Mouse (Mus musculus): ENCODE data around the gene Pck1. TPM values are rescaled to one million over a fixed set of nuclear protein-coding genes. Genes with fewer than 3 reads are reported as not detected.
"Not testable (repeated sequence)": the region's sequence is repeated elsewhere in the genome, so short reads cannot be mapped to it uniquely, and the experiment has no call there.

Gene Pck1
- polyA plus RNA-seq, 1 experiment from 2014 or later = 0.23 TPM

DNA sequence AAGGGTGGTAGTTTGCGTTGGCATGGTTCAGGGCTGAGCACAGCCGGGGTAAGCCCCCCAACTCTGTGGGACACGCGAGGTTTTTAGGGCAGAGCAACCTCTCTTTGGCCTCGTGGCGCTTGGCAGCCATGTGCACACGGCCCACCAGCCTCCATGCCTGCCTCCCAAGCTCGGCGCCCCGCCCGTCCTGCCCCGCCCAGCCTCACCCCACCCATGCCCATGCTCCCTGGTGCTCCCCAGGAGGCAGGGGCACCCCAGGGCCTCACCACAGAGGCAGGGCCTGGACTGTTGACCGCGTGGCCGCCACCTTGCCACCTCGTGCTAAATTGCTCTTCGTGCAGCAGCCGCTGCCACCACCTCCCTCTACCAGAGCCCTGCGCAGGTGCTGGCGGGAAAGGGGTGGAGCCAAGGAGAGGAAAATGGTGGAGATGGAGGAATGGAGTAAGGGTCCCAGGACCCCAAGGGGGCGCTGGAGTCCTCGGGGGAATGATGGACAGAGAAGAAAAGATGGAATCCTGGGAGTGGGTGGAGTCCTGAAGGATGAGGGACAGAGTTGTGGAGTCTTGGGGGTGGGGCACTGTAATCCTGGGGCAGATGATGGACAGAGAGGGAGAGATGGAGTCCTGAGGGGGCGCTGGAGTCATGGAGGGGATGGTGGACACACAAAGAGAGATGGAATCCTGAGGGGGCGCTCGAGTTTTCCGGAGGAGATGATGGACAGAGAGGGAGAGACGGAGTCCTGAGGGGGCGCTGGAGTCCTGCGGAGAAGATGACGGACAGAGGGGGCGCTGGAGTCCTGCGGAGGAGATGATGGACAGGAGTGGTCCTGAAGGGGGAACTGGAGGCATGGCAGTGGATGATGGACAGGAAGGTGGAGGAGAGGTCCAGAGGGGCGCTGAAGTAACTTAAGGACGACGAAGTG is 33.6 kb upstream of the Pck1 start, which contains the start of gene Ctcfl:
Gene Ctcfl, minus strand, starts transcription at position 503 of the 922 bp plus-strand sequence.
- no peak for ATAC-seq (ENCODE audit: insufficient number of reproducible peaks, insufficient read depth, low FRiP score, low read depth)
- Histone ChIP-seq H3K4me2 (replicated peaks; ENCODE audit: low read depth, low read length) (no peak within 1 kb of the TSS), H3K36me3 (ENCODE audit: control insufficient read depth, insufficient read depth, low read length) (no peaks in the 10 kb centered on the region), H3K4me3 (ENCODE audit: low read depth, low read length) (no peak within 1 kb of the TSS), H3K9ac (replicated peaks; ENCODE audit: low read depth, low read length) (no peak within 1 kb of the TSS), H3K9me3 (ENCODE audit: control insufficient read depth, low read depth, low read length) (no peaks in the 10 kb centered on the region), H3K27me3 (ENCODE audit: control insufficient read depth, insufficient read depth, low read length) (no peaks in the 10 kb centered on the region), H3K27ac (ENCODE audit: low read length) (no peak within 1 kb of the TSS), H3K4me1 (ENCODE audit: control insufficient read depth, insufficient read depth, low read length) (no peaks in the 10 kb centered on the region)
- WGBS = 88% methylated on average over 35 of the region's 35 CpGs

DNA sequence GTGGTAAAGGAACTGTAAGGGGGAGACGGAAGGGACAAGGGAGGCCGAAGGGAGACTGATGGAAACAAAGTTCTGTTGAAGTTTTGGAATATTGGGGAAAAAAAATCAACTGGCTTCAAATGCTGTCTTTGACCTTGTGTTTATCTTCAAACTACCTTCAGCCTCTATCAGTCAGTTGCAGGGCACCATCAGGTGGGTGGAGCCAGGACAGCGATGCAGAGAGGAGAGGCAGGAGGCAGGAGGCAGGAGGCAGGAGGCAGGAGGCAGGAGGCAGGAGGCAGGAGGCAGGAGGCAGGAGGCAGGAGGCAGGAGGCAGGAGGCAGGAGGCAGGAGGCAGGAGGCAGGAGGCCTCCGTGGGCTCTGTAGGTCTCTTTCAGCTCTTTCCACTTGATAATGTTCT is 32.7 kb upstream of the Pck1 start:
- H3K27ac ChIP-seq (ENCODE audit: low read length); H3K4me2 ChIP-seq (replicated peaks; ENCODE audit: low read depth, low read length); H3K4me1 ChIP-seq (ENCODE audit: control insufficient read depth, insufficient read depth, low read length); H3K4me3 ChIP-seq (ENCODE audit: low read depth, low read length); H3K9me3 ChIP-seq (ENCODE audit: control insufficient read depth, low read depth, low read length); H3K9ac ChIP-seq (replicated peaks; ENCODE audit: low read depth, low read length); H3K27me3 ChIP-seq (ENCODE audit: control insufficient read depth, insufficient read depth, low read length); H3K36me3 ChIP-seq (ENCODE audit: control insufficient read depth, insufficient read depth, low read length); ATAC-seq (ENCODE audit: insufficient number of reproducible peaks, insufficient read depth, low FRiP score, low read depth): not testable (repeated sequence)
- WGBS = 60% methylated on average over 4 of the region's 4 CpGs

- no peak overlapping the region for H3K4me3 ChIP-seq (ENCODE audit: low read depth, low read length)
- no peaks in the 10 kb centered on the region for H3K27me3 ChIP-seq (ENCODE audit: control insufficient read depth, insufficient read depth, low read length)
- H3K4me2 ChIP-seq (replicated peaks; ENCODE audit: low read depth, low read length) = no peak overlapping the region
- H3K27ac ChIP-seq (ENCODE audit: low read length) = no peak overlapping the region
- no peak for ATAC-seq (ENCODE audit: insufficient number of reproducible peaks, insufficient read depth, low FRiP score, low read depth)
- H3K9ac ChIP-seq (replicated peaks; ENCODE audit: low read depth, low read length) = no peak overlapping the region
- H3K4me1 ChIP-seq (ENCODE audit: control insufficient read depth, insufficient read depth, low read length) = no peaks in the 10 kb centered on the region
- WGBS = 86% methylated on average over 7 of the region's 7 CpGs
- no peaks in the 10 kb centered on the region for H3K36me3 ChIP-seq (ENCODE audit: control insufficient read depth, insufficient read depth, low read length)
- H3K9me3 ChIP-seq (ENCODE audit: control insufficient read depth, low read depth, low read length) = no peaks in the 10 kb centered on the region
These were observed 28.7 kb upstream of the Pck1 start for GRCm38 (mm10) chr2:173124022-173124735.

- Histone ChIP-seq H3K27ac (ENCODE audit: low read length) (no peak overlapping the region), H3K36me3 (ENCODE audit: control insufficient read depth, insufficient read depth, low read length) (no peaks in the 10 kb centered on the region), H3K4me3 (ENCODE audit: low read depth, low read length) (no peak overlapping the region), H3K4me2 (replicated peaks; ENCODE audit: low read depth, low read length) (no peak overlapping the region), H3K9ac (replicated peaks; ENCODE audit: low read depth, low read length) (no peak overlapping the region), H3K27me3 (ENCODE audit: control insufficient read depth, insufficient read depth, low read length) (no peaks in the 10 kb centered on the region), H3K4me1 (ENCODE audit: control insufficient read depth, insufficient read depth, low read length) (no peaks in the 10 kb centered on the region), H3K9me3 (ENCODE audit: control insufficient read depth, low read depth, low read length) (no peaks in the 10 kb centered on the region)
- 84% methylated on average over 4 of the region's 4 CpGs for WGBS
- no peak for ATAC-seq (ENCODE audit: insufficient number of reproducible peaks, insufficient read depth, low FRiP score, low read depth)
These were observed 26.5 kb upstream of the Pck1 start for GRCm38 (mm10) chr2:173126386-173126785.

DNA sequence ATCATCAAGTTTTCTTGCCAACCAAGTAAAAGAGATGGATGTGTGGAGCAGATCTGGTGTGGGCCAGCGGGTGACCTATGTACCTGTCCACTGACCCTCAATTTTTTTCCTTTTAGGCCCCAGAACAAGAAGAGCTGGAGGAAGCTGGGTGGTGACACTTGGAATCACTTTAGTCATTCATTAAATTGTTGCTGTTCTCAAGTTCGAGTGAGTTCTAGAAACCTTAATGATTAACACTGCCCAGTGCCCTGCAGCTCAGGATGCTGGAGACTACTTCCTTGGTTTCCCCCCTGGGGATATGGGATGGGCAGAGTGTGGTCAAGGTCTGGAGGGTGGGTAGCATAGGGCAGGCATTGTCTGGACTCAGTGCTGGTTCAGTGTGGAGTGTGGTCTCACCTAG is 23.7 kb upstream of the Pck1 start:
- Histone ChIP-seq H3K4me3 (ENCODE audit: low read depth, low read length) (no peak overlapping the region), H3K27me3 (ENCODE audit: control insufficient read depth, insufficient read depth, low read length) (no peaks in the 10 kb centered on the region), H3K9me3 (ENCODE audit: control insufficient read depth, low read depth, low read length) (no peaks in the 10 kb centered on the region), H3K4me1 (ENCODE audit: control insufficient read depth, insufficient read depth, low read length) (no peaks in the 10 kb centered on the region), H3K4me2 (replicated peaks; ENCODE audit: low read depth, low read length) (no peak overlapping the region), H3K36me3 (ENCODE audit: control insufficient read depth, insufficient read depth, low read length) (no peaks in the 10 kb centered on the region), H3K27ac (ENCODE audit: low read length) (no peak overlapping the region), H3K9ac (replicated peaks; ENCODE audit: low read depth, low read length) (no peak overlapping the region)
- no peak for ATAC-seq (ENCODE audit: insufficient number of reproducible peaks, insufficient read depth, low FRiP score, low read depth)
- WGBS = 62% methylated on average over 2 of the region's 2 CpGs

DNA sequence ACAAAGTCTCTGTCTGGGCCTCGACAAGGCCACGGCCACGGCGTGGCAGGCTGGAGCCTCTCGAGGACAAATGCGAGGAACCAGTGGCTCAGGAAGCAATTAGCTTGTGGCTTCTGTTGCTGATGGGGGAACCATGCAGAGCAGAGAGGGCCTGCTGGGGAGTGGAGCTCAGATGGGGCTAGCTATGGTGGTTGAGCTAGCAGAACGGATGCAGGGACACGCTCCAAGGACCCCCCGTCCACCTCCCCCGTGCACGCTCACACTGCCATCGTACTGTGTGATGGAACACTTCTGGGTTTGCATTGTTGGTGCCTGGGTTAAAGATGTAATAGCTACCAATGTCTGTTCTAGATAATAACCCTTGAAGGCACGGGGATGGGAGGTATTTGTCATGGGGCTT is 20.6 kb upstream of the Pck1 start:
- no peaks in the 10 kb centered on the region for H3K4me1 ChIP-seq (ENCODE audit: control insufficient read depth, insufficient read depth, low read length)
- no peak overlapping the region for H3K27ac ChIP-seq (ENCODE audit: low read length)
- H3K4me3 ChIP-seq (ENCODE audit: low read depth, low read length) = no peak overlapping the region
- H3K27me3 ChIP-seq (ENCODE audit: control insufficient read depth, insufficient read depth, low read length) = no peaks in the 10 kb centered on the region
- H3K9me3 ChIP-seq (ENCODE audit: control insufficient read depth, low read depth, low read length) = no peaks in the 10 kb centered on the region
- no peaks in the 10 kb centered on the region for H3K36me3 ChIP-seq (ENCODE audit: control insufficient read depth, insufficient read depth, low read length)
- no peak overlapping the region for H3K9ac ChIP-seq (replicated peaks; ENCODE audit: low read depth, low read length)
- ATAC-seq (ENCODE audit: insufficient number of reproducible peaks, insufficient read depth, low FRiP score, low read depth) = no peak
- no peak overlapping the region for H3K4me2 ChIP-seq (replicated peaks; ENCODE audit: low read depth, low read length)
- WGBS = 76% methylated on average over 13 of the region's 13 CpGs

DNA sequence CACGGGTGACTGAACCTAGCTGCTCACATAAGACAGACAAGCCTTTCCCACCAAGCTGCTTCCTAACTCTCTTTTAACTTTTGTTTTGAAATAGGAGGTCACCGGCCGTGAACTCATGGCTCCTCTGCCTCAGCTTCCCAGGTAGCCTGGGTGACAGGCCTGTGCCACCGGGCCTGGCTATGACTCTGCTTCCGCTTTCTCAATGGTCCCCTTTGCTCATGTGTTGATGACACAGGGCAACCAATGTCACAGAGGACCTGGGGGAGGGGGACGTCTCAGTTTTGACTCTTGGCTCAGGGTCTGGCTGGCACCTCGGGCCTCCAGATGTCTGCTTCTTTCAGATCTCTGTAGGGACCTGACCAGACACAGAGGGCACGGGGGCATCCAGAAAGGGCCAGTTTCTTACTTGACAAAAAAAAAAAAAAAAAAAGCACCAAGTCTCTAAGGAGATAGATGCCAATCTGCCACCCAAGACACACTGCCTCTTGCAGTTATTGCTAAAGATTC is 20.0 kb upstream of the Pck1 start:
- Histone ChIP-seq H3K9me3 (ENCODE audit: control insufficient read depth, low read depth, low read length) (no peaks in the 10 kb centered on the region), H3K4me2 (replicated peaks; ENCODE audit: low read depth, low read length) (no peak overlapping the region), H3K27ac (ENCODE audit: low read length) (no peak overlapping the region), H3K36me3 (ENCODE audit: control insufficient read depth, insufficient read depth, low read length) (no peaks in the 10 kb centered on the region), H3K4me3 (ENCODE audit: low read depth, low read length) (no peak overlapping the region), H3K27me3 (ENCODE audit: control insufficient read depth, insufficient read depth, low read length) (no peaks in the 10 kb centered on the region), H3K9ac (replicated peaks; ENCODE audit: low read depth, low read length) (no peak overlapping the region), H3K4me1 (ENCODE audit: control insufficient read depth, insufficient read depth, low read length) (no peaks in the 10 kb centered on the region)
- no peak for ATAC-seq (ENCODE audit: insufficient number of reproducible peaks, insufficient read depth, low FRiP score, low read depth)
- 76% methylated on average over 8 of the region's 8 CpGs for WGBS

GRCm38 (mm10) chr2:173134695-173135094 is 18.2 kb upstream of the Pck1 start:
- Histone ChIP-seq H3K27me3 (ENCODE audit: control insufficient read depth, insufficient read depth, low read length) (no peaks in the 10 kb centered on the region), H3K4me1 (ENCODE audit: control insufficient read depth, insufficient read depth, low read length) (no peaks in the 10 kb centered on the region), H3K36me3 (ENCODE audit: control insufficient read depth, insufficient read depth, low read length) (no peaks in the 10 kb centered on the region), H3K4me3 (ENCODE audit: low read depth, low read length) (no peak overlapping the region), H3K4me2 (replicated peaks; ENCODE audit: low read depth, low read length) (no peak overlapping the region), H3K9me3 (ENCODE audit: control insufficient read depth, low read depth, low read length) (no peaks in the 10 kb centered on the region), H3K9ac (replicated peaks; ENCODE audit: low read depth, low read length) (no peak overlapping the region), H3K27ac (ENCODE audit: low read length) (no peak overlapping the region)
- WGBS = 53% methylated on average over 9 of the region's 9 CpGs
- no peak for ATAC-seq (ENCODE audit: insufficient number of reproducible peaks, insufficient read depth, low FRiP score, low read depth)
